Mouse (Mus musculus): ENCODE measurements around the gene Dnm1. TPM values are rescaled to one million over a fixed set of nuclear protein-coding genes. Genes with fewer than 3 reads are reported as not detected.

Gene Dnm1
- polyA plus RNA-seq, 1 experiment from 2014 or later = 4.5 TPM

Small RNA genes lying within 50 kb of the gene (microRNA-seq; reads per million reads assigned to microRNA genes)
- 0.61 reads per million for gene Gm23363
- 449 reads per million, percentile 72 among the genes with 10 or more reads in this experiment for gene Mir199b

Other genes starting within 250 kb of the Dnm1 start
- gene Prrc2b, start 202.3 kb downstream of the Dnm1 start, polyA plus RNA-seq (2015; fragmentation: Nextera tagmentation; extraction: Ambion mirVana) = 24.5 and 25.1 TPM in 2 replicates
- gene Pomt1, start 116.7 kb downstream of the Dnm1 start, polyA plus RNA-seq (2015; fragmentation: Nextera tagmentation; extraction: Ambion mirVana) = 16.0 and 18.8 TPM in 2 replicates
- 44.8 and 45.3 TPM in 2 replicates for gene Uck1, start 93.2 kb downstream of the Dnm1 start, polyA plus RNA-seq (2015; fragmentation: Nextera tagmentation; extraction: Ambion mirVana)
- gene Golga2, start 66.0 kb downstream of the Dnm1 start, polyA plus RNA-seq (2015; fragmentation: Nextera tagmentation; extraction: Ambion mirVana) = 22.0 and 22.2 TPM in 2 replicates
- 286 and 336 TPM in 2 replicates for gene Swi5, start 65.3 kb downstream of the Dnm1 start, polyA plus RNA-seq (2015; fragmentation: Nextera tagmentation; extraction: Ambion mirVana)
- 32.9 and 35.2 TPM in 2 replicates for gene Ciz1, start 1.0 kb downstream of the Dnm1 start, polyA plus RNA-seq (2015; fragmentation: Nextera tagmentation; extraction: Ambion mirVana)
- 47.5 and 49.0 TPM in 2 replicates for gene 1110008P14Rik, start 28.6 kb upstream of the Dnm1 start, polyA plus RNA-seq (2015; fragmentation: Nextera tagmentation; extraction: Ambion mirVana)
- gene Lcn2, start 34.9 kb upstream of the Dnm1 start, polyA plus RNA-seq (2015; fragmentation: Nextera tagmentation; extraction: Ambion mirVana) = 0.91 and 0.98 TPM in 2 replicates
- 35.3 and 36.1 TPM in 2 replicates for gene Ptges2, start 42.6 kb upstream of the Dnm1 start, polyA plus RNA-seq (2015; fragmentation: Nextera tagmentation; extraction: Ambion mirVana)
- 4.2 and 5.0 TPM in 2 replicates for gene Naif1, start 97.1 kb upstream of the Dnm1 start, polyA plus RNA-seq (2015; fragmentation: Nextera tagmentation; extraction: Ambion mirVana)
- gene Slc25a25, start 98.1 kb upstream of the Dnm1 start, polyA plus RNA-seq (2015; fragmentation: Nextera tagmentation; extraction: Ambion mirVana) = 10.7 and 10.9 TPM in 2 replicates
- 5.4 and 5.7 TPM in 2 replicates for gene Fam102a, start 182.0 kb upstream of the Dnm1 start, polyA plus RNA-seq (2015; fragmentation: Nextera tagmentation; extraction: Ambion mirVana)
- 72.9 and 81.4 TPM in 2 replicates for gene Dpm2, start 217.5 kb upstream of the Dnm1 start, polyA plus RNA-seq (2015; fragmentation: Nextera tagmentation; extraction: Ambion mirVana)
- 0.36 TPM in 1 of 2 replicates, not detected in the other for gene Pip5kl1, start 221.5 kb upstream of the Dnm1 start, polyA plus RNA-seq (2015; fragmentation: Nextera tagmentation; extraction: Ambion mirVana)
- 0.21 TPM in 1 of 2 replicates, not detected in the other for gene 9430097D07Rik, start 222.3 kb upstream of the Dnm1 start, polyA plus RNA-seq (2015; fragmentation: Nextera tagmentation; extraction: Ambion mirVana)
- gene St6galnac4, start 233.8 kb upstream of the Dnm1 start, polyA plus RNA-seq (2015; fragmentation: Nextera tagmentation; extraction: Ambion mirVana) = 37.6 and 38.7 TPM in 2 replicates
- 24.8 and 29.1 TPM in 2 replicates for gene St6galnac6, start 246.4 kb upstream of the Dnm1 start, polyA plus RNA-seq (2015; fragmentation: Nextera tagmentation; extraction: Ambion mirVana)